Mouse (Mus musculus) bone marrow macrophage, adult 2 months (primary cell): ENCODE data around the gene Scnn1b. TPM values are rescaled to one million over a fixed set of nuclear protein-coding genes. Genes with fewer than 3 reads are reported as not detected.

ENCODE experiments used
- H3K27ac ChIP-seq: 2 replicates; pipeline ENCODE4 v1.5.1; 2012; ENCODE audit warnings: low read depth, low read length; ENCODE audit not compliant: insufficient read depth
- H3K4me1 ChIP-seq: 2 replicates; pipeline ENCODE4 v1.6.1; 2012; ENCODE audit warnings: low read length; ENCODE audit not compliant: control insufficient read depth, insufficient read depth
- H3K4me3 ChIP-seq: 2 replicates; pipeline ENCODE4 v1.5.1; 2012; ENCODE audit warnings: mild to moderate bottlenecking, low read length, moderate library complexity; ENCODE audit not compliant: insufficient read depth
- CTCF ChIP-seq: IDR thresholded peaks from 2 replicates; pipeline ENCODE4 v1.5.1; 2012; ENCODE audit warnings: low read depth, mild to moderate bottlenecking, low read length, moderate library complexity
- POLR2A ChIP-seq: IDR thresholded peaks from 2 replicates; pipeline ENCODE4 v1.6.1; 2012; ENCODE audit warnings: mild to moderate bottlenecking, low read depth, low read length, borderline replicate concordance
- polyA plus RNA-seq: library from polyadenylated mRNA; stranded (reverse); fragments of >200 nt; gene quantifications from 2 replicates; pipeline ENCODE4 v1.2.4, GENCODE M21; 2012; ENCODE audit not compliant: missing spikeins, insufficient read depth, insufficient read length

Scnn1b gene
- polyA plus RNA-seq, 1 experiment = not detected

- no peak for TF ChIP-seq CTCF
- TF ChIP-seq POLR2A = no peak
- H3K27ac ChIP-seq = no peak overlapping the region
- H3K4me1 ChIP-seq = no peaks in the 10 kb centered on the region
- H3K4me3 ChIP-seq = no peak overlapping the region
Measured at GRCm38 (mm10) chr7:121857177-121857884, 7.5 kb upstream of the Scnn1b start.

- no peak overlapping the region for H3K4me3 ChIP-seq
- TF ChIP-seq POLR2A (no peak), CTCF (no peak)
- no peak overlapping the region for H3K27ac ChIP-seq
- H3K4me1 ChIP-seq = no peaks in the 10 kb centered on the region
Measured at GRCm38 (mm10) chr7:121858939-121859338, 5.9 kb upstream of the Scnn1b start.

GRCm38 (mm10) chr7:121871631-121872030, 6.8 kb downstream of the Scnn1b start:
- H3K4me3 ChIP-seq = no peak overlapping the region
- no peak for TF ChIP-seq CTCF
- TF ChIP-seq POLR2A = no peak
- H3K27ac ChIP-seq = no peak overlapping the region
- H3K4me1 ChIP-seq = no peaks in the 10 kb centered on the region

- Histone ChIP-seq H3K27ac (no peak overlapping the region), H3K4me1 (no peaks in the 10 kb centered on the region), H3K4me3 (no peak overlapping the region)
- TF ChIP-seq CTCF (no peak), POLR2A (no peak)
Measured at GRCm38 (mm10) chr7:121873998-121874397, 9.2 kb downstream of the Scnn1b start.

- H3K4me3 ChIP-seq = no peak overlapping the region
- H3K27ac ChIP-seq = no peak overlapping the region
- H3K4me1 ChIP-seq = no peaks in the 10 kb centered on the region
- no peak for TF ChIP-seq CTCF
- no peak for TF ChIP-seq POLR2A
Measured at GRCm38 (mm10) chr7:121874784-121875183, 9.9 kb downstream of the Scnn1b start.

- no peak for TF ChIP-seq POLR2A
- no peak for TF ChIP-seq CTCF
- no peak overlapping the region for H3K27ac ChIP-seq
- H3K4me1 ChIP-seq = no peaks in the 10 kb centered on the region
- H3K4me3 ChIP-seq = no peak overlapping the region
Measured at GRCm38 (mm10) chr7:121880246-121880645, 15.4 kb downstream of the Scnn1b start.

- Histone ChIP-seq H3K4me3 (no peak overlapping the region), H3K27ac (no peak overlapping the region), H3K4me1 (no peaks in the 10 kb centered on the region)
- no peak for TF ChIP-seq CTCF
- TF ChIP-seq POLR2A = no peak
Measured at GRCm38 (mm10) chr7:121890636-121891360, 26.0 kb downstream of the Scnn1b start.

- TF ChIP-seq POLR2A (no peak), CTCF (no peak)
Measured at GRCm38 (mm10) chr7:121896689-121897088, 31.9 kb downstream of the Scnn1b start.

GRCm38 (mm10) chr7:121899311-121899710, 34.5 kb downstream of the Scnn1b start:
- H3K4me1 ChIP-seq = no peaks in the 10 kb centered on the region
- TF ChIP-seq CTCF (no peak), POLR2A (no peak)
- no peak overlapping the region for H3K27ac ChIP-seq
- H3K4me3 ChIP-seq = no peak overlapping the region

More at GRCm38 (mm10) chr7:121896689-121897088, 31.9 kb downstream of the Scnn1b start:
- no peak overlapping the region for H3K27ac ChIP-seq
- no peaks in the 10 kb centered on the region for H3K4me1 ChIP-seq
- H3K4me3 ChIP-seq = no peak overlapping the region

- TF ChIP-seq POLR2A (no peak), CTCF (no peak)
- no peak overlapping the region for H3K27ac ChIP-seq
- H3K4me1 ChIP-seq = no peaks in the 10 kb centered on the region
- no peak overlapping the region for H3K4me3 ChIP-seq
Measured at GRCm38 (mm10) chr7:121899940-121900339, 35.1 kb downstream of the Scnn1b start.

GRCm38 (mm10) chr7:121902757-121903411, 38.0 kb downstream of the Scnn1b start:
- TF ChIP-seq CTCF (no peak), POLR2A (no peak)
- Histone ChIP-seq H3K27ac (no peak overlapping the region), H3K4me1 (no peaks in the 10 kb centered on the region), H3K4me3 (no peak overlapping the region)
